Mouse (Mus musculus): ENCODE measurements at regions not wholly inside any gene's neighbourhood (a gene's known extent, or its start where the extent isn't known, plus 50 kb on each side); places are given as distances from the start of the nearest gene placed in this dataset.
A peak's percentile ranks its signal among the peaks of the same experiment; 100 is the strongest.

DNA sequence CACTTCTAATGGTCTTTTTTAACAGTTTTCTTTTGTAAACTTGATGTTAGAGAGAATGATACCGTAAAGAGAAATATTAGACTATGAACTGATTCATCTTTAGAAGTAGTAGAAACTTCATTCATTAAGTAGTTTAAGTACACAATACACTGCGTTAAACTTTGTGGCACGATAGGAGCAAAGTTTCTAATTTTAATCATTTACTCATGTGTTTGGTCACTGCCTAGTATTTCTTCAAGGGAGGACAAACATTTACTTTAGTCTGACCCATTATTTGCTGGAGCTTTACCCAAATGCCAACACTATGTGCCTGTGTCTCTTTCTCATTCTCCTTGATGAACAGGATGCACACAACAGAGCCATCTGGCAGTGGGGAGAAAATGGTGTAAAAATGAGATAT, 200.6 kb downstream of the Chm start:
- DNase-seq (ENCODE audit: low read depth, low spot score), result no peak

DNA sequence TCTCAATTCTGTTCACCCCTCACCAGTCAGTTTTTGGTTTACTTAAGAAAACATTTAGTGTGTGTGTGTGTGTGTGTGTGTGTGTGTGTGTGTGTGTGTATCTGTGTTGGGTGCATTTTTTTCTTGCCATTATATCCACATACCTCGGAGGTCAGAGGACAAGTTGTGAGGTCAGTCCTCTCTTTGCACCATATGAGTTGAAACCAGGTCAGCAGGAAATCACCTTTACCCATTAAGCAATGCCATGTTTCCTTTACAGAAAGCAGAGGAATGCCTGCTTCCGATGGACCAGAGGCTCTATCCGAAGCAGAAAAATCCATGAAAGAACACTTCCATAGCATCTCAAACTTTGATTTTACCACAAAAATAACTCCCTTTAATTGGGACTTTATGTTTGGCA, 201.2 kb downstream of the Chm start:
- no peak for DNase-seq (ENCODE audit: low read depth, low spot score)

DNA sequence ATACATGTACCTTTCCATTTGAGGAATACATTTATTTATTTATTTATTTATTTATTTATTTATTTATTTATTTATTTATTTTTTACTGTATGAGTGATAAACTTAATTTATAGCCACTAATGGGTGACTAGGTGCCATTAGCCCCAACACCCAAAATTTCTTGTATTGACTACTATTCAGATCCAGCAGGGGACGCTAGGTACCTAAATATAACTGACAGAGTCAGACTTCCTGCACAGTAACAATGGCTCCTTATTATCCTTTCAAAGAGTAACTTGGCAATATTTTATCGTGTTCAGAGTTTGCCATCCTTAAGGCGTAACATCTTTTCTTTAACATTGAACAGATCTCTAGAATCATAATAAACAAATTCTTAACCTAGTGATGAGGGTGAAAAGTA, 206.7 kb downstream of the Chm start:
- DNase-seq (ENCODE audit: low read depth, low spot score), result peak; percentile 47

DNA sequence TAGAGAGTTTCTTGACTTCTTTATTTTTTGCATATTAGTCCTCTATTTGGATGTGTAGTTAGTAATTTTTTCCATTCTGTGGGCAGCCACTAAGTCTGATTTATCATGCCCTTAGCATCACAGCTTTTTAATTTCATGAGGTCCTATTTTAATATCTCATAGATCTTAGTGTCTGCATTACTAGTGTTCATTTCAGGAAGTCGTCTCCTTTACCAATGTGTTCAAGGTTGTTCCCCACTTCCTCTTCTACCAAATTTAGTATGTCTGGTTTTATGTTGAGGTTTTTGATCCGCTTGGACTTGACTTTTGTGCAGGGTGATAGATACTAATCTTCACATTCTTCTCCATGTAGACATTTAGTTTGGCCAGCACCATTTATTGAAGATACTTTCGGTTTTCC, 221.2 kb downstream of the Chm start:
- no peak for DNase-seq (ENCODE audit: low read depth, low spot score)

- peak; percentile 24 for DNase-seq (ENCODE audit: low read depth, low spot score)
Measured at GRCm38 (mm10) chrX:112949792-112950191, 235.5 kb downstream of the Chm start.

- DNase-seq (ENCODE audit: low read depth, low spot score), result peak; percentile 3
Measured at GRCm38 (mm10) chrX:112947521-112947920, 237.8 kb downstream of the Chm start.

GRCm38 (mm10) chrX:112925542-112926182, 227.2 kb upstream of the Pof1b start:
- no peak for DNase-seq (ENCODE audit: low read depth, low spot score)

DNA sequence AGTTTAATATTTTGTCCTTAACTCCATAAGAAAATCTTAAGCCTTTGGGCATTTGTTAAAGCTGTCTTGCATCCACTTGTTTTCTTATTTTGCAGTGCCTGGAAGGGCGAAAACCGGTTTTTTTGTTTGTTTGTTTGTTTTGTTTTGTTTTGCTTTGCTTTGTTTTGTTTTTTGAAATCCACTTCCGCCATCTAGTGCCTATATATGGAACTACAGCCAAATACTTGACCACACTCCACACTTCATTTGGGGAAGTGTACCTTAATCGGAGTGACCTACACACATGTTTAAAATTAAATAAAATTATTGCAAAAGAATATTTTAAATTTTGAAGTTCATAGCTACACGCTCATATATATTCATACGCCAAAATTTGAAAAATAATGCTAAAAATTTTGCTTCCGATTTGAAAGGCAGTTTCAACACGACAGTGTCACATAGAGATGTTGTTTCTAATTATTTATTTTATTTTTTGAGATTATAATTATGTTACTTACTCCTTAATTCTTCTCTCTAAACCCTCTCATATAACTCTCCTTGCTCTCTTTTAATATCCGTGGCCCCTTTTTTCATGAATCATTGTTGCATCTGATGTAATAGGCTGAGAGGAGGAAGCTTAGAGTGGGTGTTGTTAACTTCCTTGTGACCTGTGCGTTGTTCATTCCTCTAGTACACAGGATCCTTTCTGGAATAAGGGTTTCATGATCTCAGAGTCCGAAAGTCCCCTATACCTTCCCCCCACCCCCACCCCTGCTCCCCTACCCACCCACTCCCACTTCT, 205.4 kb upstream of the Pof1b start:
- DNase-seq (ENCODE audit: low read depth, low spot score), result peak; percentile 12

DNA sequence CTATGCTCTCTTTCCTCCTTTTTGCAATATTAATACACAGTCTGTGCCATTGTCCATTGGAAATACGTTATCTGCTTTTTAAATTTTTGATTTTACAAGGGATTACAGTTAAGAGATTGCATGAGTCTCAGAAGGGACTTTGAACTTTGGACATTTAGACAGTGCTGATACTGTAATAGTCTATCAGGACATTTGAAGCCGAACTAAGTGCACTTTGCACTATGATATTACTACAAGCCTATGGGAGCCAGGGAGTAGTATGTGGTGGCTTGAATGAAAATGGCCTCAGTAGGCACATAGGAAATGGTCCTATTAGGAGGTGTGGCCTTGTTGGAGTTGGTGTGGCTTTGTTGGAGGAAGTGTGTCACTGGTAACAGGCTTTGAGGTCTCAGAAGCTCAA, 188.1 kb upstream of the Pof1b start:
- DNase-seq (ENCODE audit: low read depth, low spot score), result no peak

All from CD4-positive, CD25-positive, alpha-beta regulatory T cell, adult 2 months (primary cell).